Comparison of ENCODE assay signal across 8 mouse cellular contexts in the genomic region with DNA sequence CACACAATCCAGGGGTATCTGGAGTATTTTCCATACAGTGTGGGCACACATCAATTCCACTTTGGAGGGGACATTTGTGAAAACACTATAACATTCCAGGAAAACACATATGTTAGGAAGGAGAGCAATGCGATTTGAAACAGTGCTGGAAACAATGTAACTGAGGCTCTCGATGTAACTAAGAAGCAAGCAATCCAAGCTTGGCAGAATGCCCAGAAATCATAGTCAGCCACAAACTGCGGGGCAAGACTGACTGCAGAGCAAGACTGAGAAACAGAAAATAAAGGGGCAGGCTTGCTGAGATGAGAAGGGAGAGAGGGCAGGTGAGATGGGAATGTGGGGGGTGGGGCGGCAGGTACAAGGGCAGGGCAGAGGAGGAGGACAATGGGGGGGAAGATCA. TPM values are rescaled to one million over a fixed set of nuclear protein-coding genes. Genes with fewer than 3 reads are reported as not detected.
A peak's percentile ranks its signal among the peaks of the same experiment; 100 is the strongest.
DNase-seq lines count a peak whose midpoint lies in the region; ATAC-seq and TF ChIP-seq lines count a peak whose summit lies in the region.

No protein-coding gene starts in this region.

- H3K4me1 ChIP-seq in heart, embryonic 11.5 days (ENCODE audit: control insufficient read depth, insufficient read depth, low read length), result peaks cover 6% of the 10 kb centered on the region
- H3K4me1 ChIP-seq in heart, embryonic 15.5 days (replicated peaks), result peaks cover 9% of the 10 kb centered on the region
- peaks cover 8% of the 10 kb centered on the region; the same call in 1 of the 2 replicates for H3K4me1 ChIP-seq in lung, embryonic 14.5 days (ENCODE audit: insufficient read depth)

- H3K9me3 ChIP-seq in heart, embryonic 11.5 days (replicated peaks; ENCODE audit: control insufficient read depth, low read length), result no peaks in the 10 kb centered on the region
- H3K9me3 ChIP-seq in heart, embryonic 15.5 days (replicated peaks), result no peaks in the 10 kb centered on the region
- H3K9me3 ChIP-seq in lung, embryonic 14.5 days (ENCODE audit: low read depth, low read length), result no peaks in the 10 kb centered on the region

- no peak overlapping the region for H3K4me2 ChIP-seq in heart, embryonic 11.5 days
- no peak overlapping the region for H3K4me2 ChIP-seq in heart, embryonic 15.5 days
- no peak overlapping the region for H3K4me2 ChIP-seq in lung, embryonic 14.5 days

- no peaks in the 10 kb centered on the region for H3K27me3 ChIP-seq in heart, embryonic 11.5 days (ENCODE audit: control insufficient read depth, insufficient read depth, low read length)
- no peaks in the 10 kb centered on the region for H3K27me3 ChIP-seq in heart, embryonic 15.5 days
- H3K27me3 ChIP-seq in lung, embryonic 14.5 days (ENCODE audit: insufficient read depth, low read length), result no peaks in the 10 kb centered on the region

- 23% methylated on average over 4 of the region's 4 CpGs for WGBS in heart, embryonic 11.5 days (ENCODE audit: insufficient replicate concordance)
- WGBS in heart, embryonic 15.5 days, result 12% methylated on average over 4 of the region's 4 CpGs
- WGBS in lung, embryonic 14.5 days, result 12% methylated on average over 4 of the region's 4 CpGs

- no peak overlapping the region for H3K27ac ChIP-seq in heart, embryonic 11.5 days (ENCODE audit: low read depth, low read length)
- no peak overlapping the region for H3K27ac ChIP-seq in heart, embryonic 15.5 days
- peak overlapping the region; percentile 13 for H3K27ac ChIP-seq in lung, embryonic 14.5 days (ENCODE audit: low read depth)

- H3K4me3 ChIP-seq in heart, embryonic 11.5 days (ENCODE audit: low read depth, low read length), result no peak overlapping the region
- H3K4me3 ChIP-seq in heart, embryonic 15.5 days, result no peak overlapping the region
- no peak overlapping the region for H3K4me3 ChIP-seq in lung, embryonic 14.5 days (ENCODE audit: low read depth, low read length)

- ATAC-seq in heart, embryonic 11.5 days (replicated peaks; ENCODE audit: insufficient number of reproducible peaks, low FRiP score, low TSS enrichment), result no peak
- 0 out of 2 replicates have a peak, but pooled peaks have one; percentile 47 for ATAC-seq in heart, embryonic 15.5 days (replicated peaks; ENCODE audit: insufficient number of reproducible peaks, insufficient read depth, low FRiP score, low read depth)
- ATAC-seq in lung, embryonic 14.5 days (ENCODE audit: insufficient read depth), result peak; percentile 91

- H3K36me3 ChIP-seq in heart, embryonic 11.5 days (ENCODE audit: control insufficient read depth, insufficient read depth, low read length), result no peaks in the 10 kb centered on the region
- H3K36me3 ChIP-seq in heart, embryonic 15.5 days, result no peaks in the 10 kb centered on the region
- H3K36me3 ChIP-seq in lung, embryonic 14.5 days (ENCODE audit: insufficient read depth), result no peaks in the 10 kb centered on the region

- peak; percentile 89 for DNase-seq in heart, adult 11 months
- DNase-seq in cerebellum, postnatal 36 days, result peak; percentile 26 to 47
- peak; percentile 73 to 78 for DNase-seq in kidney, postnatal 36 days
- peak; percentile 99 for DNase-seq in lung, embryonic 14.5 days
- peak; percentile 40 for DNase-seq in retina, postnatal 7 days (ENCODE audit: low read depth, low spot score)
- DNase-seq in B cell, adult 2 months, result no peak

- no peak overlapping the region for H3K9ac ChIP-seq in heart, embryonic 11.5 days (ENCODE audit: low read depth, low read length)
- no peak overlapping the region for H3K9ac ChIP-seq in heart, embryonic 15.5 days
- no peak overlapping the region for H3K9ac ChIP-seq in lung, embryonic 14.5 days

- no peak for TF ChIP-seq CTCF in lung, embryonic 14.5 days (IDR thresholded peaks at IDR 0.05; ENCODE audit: low read depth)

RNA-seq across cellular contexts. Expression of a gene that starts 19.7 kb away (rescaled TPM):
- 11.0 and 13.4 TPM in 2 replicates for polyA plus RNA-seq in heart, embryonic 11.5 days (2014; fragmentation: Nextera tagmentation; extraction: Ambion mirVana)
- polyA plus RNA-seq in heart, embryonic 15.5 days (2015; fragmentation: Nextera tagmentation; extraction: Ambion mirVana), result 7.7 and 10.8 TPM in 2 replicates
- polyA plus RNA-seq in lung, embryonic 14.5 days (2014; fragmentation: Nextera tagmentation; extraction: Ambion mirVana), result 21.5 and 23.5 TPM in 2 replicates

Comparison
In these comparisons a context has a peak if more than half of its experiments do, and no peak if none do; other contexts are left out.
1. DNase-seq: peak in heart, adult 11 months (single experiment), cerebellum, postnatal 36 days (2 of 2), kidney, postnatal 36 days (2 of 2), lung, embryonic 14.5 days (single experiment) and retina, postnatal 7 days (single experiment); none in B cell, adult 2 months (0 of 2).